Mouse (Mus musculus): ENCODE measurements around the gene Mbd5.

GRCm38 (mm10) chr2:49160232-49160947 is 211.1 kb downstream of the Mbd5 start:
- TF ChIP-seq POLR2A (IDR thresholded peaks at IDR 0.05; ENCODE audit: extremely low read depth, insufficient read depth, low read length) (no peak), CTCF (IDR thresholded peaks at IDR 0.05; ENCODE audit: extremely low read depth, insufficient read depth, low read length) (no peak)
